Mouse (Mus musculus): ENCODE measurements around the gene Dtl. TPM values are rescaled to one million over a fixed set of nuclear protein-coding genes. Genes with fewer than 3 reads are reported as not detected.

Dtl gene
- polyA plus RNA-seq, 1 experiment from 2014 or later, result 30.8 TPM

- ATAC-seq, result no peak
- Histone ChIP-seq H3K9ac (ENCODE audit: low read depth, low read length) (no peak overlapping the region), H3K9me3 (ENCODE audit: control insufficient read depth, low read length) (no peaks in the 10 kb centered on the region), H3K36me3 (ENCODE audit: control insufficient read depth, insufficient read depth, low read length) (peaks cover 30% of the 10 kb centered on the region), H3K27me3 (replicated peaks; ENCODE audit: control insufficient read depth, insufficient read depth, low read length) (no peaks in the 10 kb centered on the region), H3K4me2 (ENCODE audit: low read depth, low read length) (no peak overlapping the region), H3K27ac (ENCODE audit: low read length) (no peak overlapping the region), H3K4me1 (ENCODE audit: control insufficient read depth, insufficient read depth, low read length) (no peaks in the 10 kb centered on the region), H3K4me3 (ENCODE audit: low read length) (no peak overlapping the region)
- 89% methylated on average over 9 of the region's 9 CpGs for WGBS
These were observed 36.3 kb upstream of the Dtl start for GRCm38 (mm10) chr1:191611686-191612085.

- Histone ChIP-seq H3K4me1 (ENCODE audit: control insufficient read depth, insufficient read depth, low read length) (no peaks in the 10 kb centered on the region), H3K4me3 (ENCODE audit: low read length) (no peak overlapping the region), H3K4me2 (ENCODE audit: low read depth, low read length) (no peak overlapping the region), H3K27ac (ENCODE audit: low read length) (no peak overlapping the region), H3K36me3 (ENCODE audit: control insufficient read depth, insufficient read depth, low read length) (peaks cover 35% of the 10 kb centered on the region), H3K9ac (ENCODE audit: low read depth, low read length) (no peak overlapping the region), H3K9me3 (ENCODE audit: control insufficient read depth, low read length) (no peaks in the 10 kb centered on the region), H3K27me3 (replicated peaks; ENCODE audit: control insufficient read depth, insufficient read depth, low read length) (no peaks in the 10 kb centered on the region)
- 94% methylated on average over 7 of the region's 7 CpGs for WGBS
- ATAC-seq, result no peak
These were observed 35.0 kb upstream of the Dtl start for GRCm38 (mm10) chr1:191610357-191610756.

- H3K9ac ChIP-seq (ENCODE audit: low read depth, low read length), result no peak overlapping the region
- no peaks in the 10 kb centered on the region for H3K27me3 ChIP-seq (replicated peaks; ENCODE audit: control insufficient read depth, insufficient read depth, low read length)
- H3K4me1 ChIP-seq (ENCODE audit: control insufficient read depth, insufficient read depth, low read length), result no peaks in the 10 kb centered on the region
- ATAC-seq, result no peak
- H3K4me2 ChIP-seq (ENCODE audit: low read depth, low read length), result no peak overlapping the region
- peaks cover 40% of the 10 kb centered on the region for H3K36me3 ChIP-seq (ENCODE audit: control insufficient read depth, insufficient read depth, low read length)
- H3K27ac ChIP-seq (ENCODE audit: low read length), result no peak overlapping the region
- WGBS, result 79% methylated on average over 1 of the region's 1 CpGs
- no peaks in the 10 kb centered on the region for H3K9me3 ChIP-seq (ENCODE audit: control insufficient read depth, low read length)
- H3K4me3 ChIP-seq (ENCODE audit: low read length), result no peak overlapping the region
These were observed 34.2 kb upstream of the Dtl start for GRCm38 (mm10) chr1:191609578-191609977.

GRCm38 (mm10) chr1:191609051-191609450 is 33.7 kb upstream of the Dtl start:
- Histone ChIP-seq H3K4me2 (ENCODE audit: low read depth, low read length) (no peak overlapping the region), H3K27me3 (replicated peaks; ENCODE audit: control insufficient read depth, insufficient read depth, low read length) (no peaks in the 10 kb centered on the region), H3K36me3 (ENCODE audit: control insufficient read depth, insufficient read depth, low read length) (peaks cover 36% of the 10 kb centered on the region), H3K27ac (ENCODE audit: low read length) (no peak overlapping the region), H3K9ac (ENCODE audit: low read depth, low read length) (no peak overlapping the region), H3K4me3 (ENCODE audit: low read length) (no peak overlapping the region), H3K4me1 (ENCODE audit: control insufficient read depth, insufficient read depth, low read length) (no peaks in the 10 kb centered on the region), H3K9me3 (ENCODE audit: control insufficient read depth, low read length) (no peaks in the 10 kb centered on the region)
- 92% methylated on average over 6 of the region's 6 CpGs for WGBS
- no peak for ATAC-seq

GRCm38 (mm10) chr1:191604690-191605089 is 29.3 kb upstream of the Dtl start:
- ATAC-seq, result no peak

GRCm38 (mm10) chr1:191599210-191599609 is 23.9 kb upstream of the Dtl start:
- no peak overlapping the region for H3K4me2 ChIP-seq (ENCODE audit: low read depth, low read length)
- H3K9me3 ChIP-seq (ENCODE audit: control insufficient read depth, low read length), result no peaks in the 10 kb centered on the region
- H3K4me3 ChIP-seq (ENCODE audit: low read length), result no peak overlapping the region
- H3K9ac ChIP-seq (ENCODE audit: low read depth, low read length), result no peak overlapping the region
- H3K36me3 ChIP-seq (ENCODE audit: control insufficient read depth, insufficient read depth, low read length), result peaks cover 5% of the 10 kb centered on the region; the same call in 1 of the 2 replicates
- WGBS, result 68% methylated on average over 5 of the region's 5 CpGs
- no peak overlapping the region for H3K27ac ChIP-seq (ENCODE audit: low read length)
- no peaks in the 10 kb centered on the region for H3K27me3 ChIP-seq (replicated peaks; ENCODE audit: control insufficient read depth, insufficient read depth, low read length)
- H3K4me1 ChIP-seq (ENCODE audit: control insufficient read depth, insufficient read depth, low read length), result no peaks in the 10 kb centered on the region
- ATAC-seq, result no peak

More at GRCm38 (mm10) chr1:191604690-191605089, 29.3 kb upstream of the Dtl start:
- WGBS, result 79% methylated on average over 3 of the region's 3 CpGs
- no peaks in the 10 kb centered on the region for H3K27me3 ChIP-seq (replicated peaks; ENCODE audit: control insufficient read depth, insufficient read depth, low read length)
- H3K4me1 ChIP-seq (ENCODE audit: control insufficient read depth, insufficient read depth, low read length), result no peaks in the 10 kb centered on the region
- no peak overlapping the region for H3K27ac ChIP-seq (ENCODE audit: low read length)
- no peak overlapping the region for H3K4me3 ChIP-seq (ENCODE audit: low read length)
- H3K36me3 ChIP-seq (ENCODE audit: control insufficient read depth, insufficient read depth, low read length), result peaks cover 23% of the 10 kb centered on the region
- no peak overlapping the region for H3K9ac ChIP-seq (ENCODE audit: low read depth, low read length)
- H3K9me3 ChIP-seq (ENCODE audit: control insufficient read depth, low read length), result no peaks in the 10 kb centered on the region
- no peak overlapping the region for H3K4me2 ChIP-seq (ENCODE audit: low read depth, low read length)

GRCm38 (mm10) chr1:191596076-191596475 is 20.7 kb upstream of the Dtl start:
- H3K27me3 ChIP-seq (replicated peaks; ENCODE audit: control insufficient read depth, insufficient read depth, low read length), result no peaks in the 10 kb centered on the region
- no peak overlapping the region for H3K27ac ChIP-seq (ENCODE audit: low read length)
- no peaks in the 10 kb centered on the region for H3K4me1 ChIP-seq (ENCODE audit: control insufficient read depth, insufficient read depth, low read length)
- peaks cover 5% of the 10 kb centered on the region; the same call in 1 of the 2 replicates for H3K36me3 ChIP-seq (ENCODE audit: control insufficient read depth, insufficient read depth, low read length)
- H3K9ac ChIP-seq (ENCODE audit: low read depth, low read length), result no peak overlapping the region
- no peak overlapping the region for H3K4me2 ChIP-seq (ENCODE audit: low read depth, low read length)
- H3K4me3 ChIP-seq (ENCODE audit: low read length), result no peak overlapping the region
- WGBS, result 94% methylated on average over 8 of the region's 8 CpGs
- H3K9me3 ChIP-seq (ENCODE audit: control insufficient read depth, low read length), result no peaks in the 10 kb centered on the region
- no peak for ATAC-seq

- no peak overlapping the region for H3K4me3 ChIP-seq (ENCODE audit: low read length)
- H3K27ac ChIP-seq (ENCODE audit: low read length), result no peak overlapping the region
- 86% methylated on average over 12 of the region's 12 CpGs for WGBS
- no peaks in the 10 kb centered on the region for H3K27me3 ChIP-seq (replicated peaks; ENCODE audit: control insufficient read depth, insufficient read depth, low read length)
- no peak overlapping the region for H3K4me2 ChIP-seq (ENCODE audit: low read depth, low read length)
- no peaks in the 10 kb centered on the region for H3K4me1 ChIP-seq (ENCODE audit: control insufficient read depth, insufficient read depth, low read length)
- no peak overlapping the region for H3K9ac ChIP-seq (ENCODE audit: low read depth, low read length)
- no peak for ATAC-seq
- H3K36me3 ChIP-seq (ENCODE audit: control insufficient read depth, insufficient read depth, low read length), result peaks cover 16% of the 10 kb centered on the region
- H3K9me3 ChIP-seq (ENCODE audit: control insufficient read depth, low read length), result no peaks in the 10 kb centered on the region
These were observed 16.8 kb upstream of the Dtl start for GRCm38 (mm10) chr1:191592016-191592720.

- no peak for ATAC-seq
- WGBS, result 93% methylated on average over 2 of the region's 2 CpGs
- Histone ChIP-seq H3K4me3 (ENCODE audit: low read length) (no peak overlapping the region), H3K4me1 (ENCODE audit: control insufficient read depth, insufficient read depth, low read length) (no peaks in the 10 kb centered on the region), H3K9me3 (ENCODE audit: control insufficient read depth, low read length) (no peaks in the 10 kb centered on the region), H3K36me3 (ENCODE audit: control insufficient read depth, insufficient read depth, low read length) (peaks cover 18% of the 10 kb centered on the region), H3K27ac (ENCODE audit: low read length) (no peak overlapping the region), H3K4me2 (ENCODE audit: low read depth, low read length) (no peak overlapping the region), H3K9ac (ENCODE audit: low read depth, low read length) (no peak overlapping the region), H3K27me3 (replicated peaks; ENCODE audit: control insufficient read depth, insufficient read depth, low read length) (no peaks in the 10 kb centered on the region)
These were observed 13.4 kb upstream of the Dtl start for GRCm38 (mm10) chr1:191588749-191589148.

- H3K4me2 ChIP-seq (ENCODE audit: low read depth, low read length), result no peak overlapping the region
- H3K9ac ChIP-seq (ENCODE audit: low read depth, low read length), result no peak overlapping the region
- WGBS, result 95% methylated on average over 3 of the region's 3 CpGs
- H3K4me1 ChIP-seq (ENCODE audit: control insufficient read depth, insufficient read depth, low read length), result no peaks in the 10 kb centered on the region
- no peaks in the 10 kb centered on the region for H3K27me3 ChIP-seq (replicated peaks; ENCODE audit: control insufficient read depth, insufficient read depth, low read length)
- peaks cover 27% of the 10 kb centered on the region for H3K36me3 ChIP-seq (ENCODE audit: control insufficient read depth, insufficient read depth, low read length)
- no peak for ATAC-seq
- H3K4me3 ChIP-seq (ENCODE audit: low read length), result no peak overlapping the region
- no peaks in the 10 kb centered on the region for H3K9me3 ChIP-seq (ENCODE audit: control insufficient read depth, low read length)
- H3K27ac ChIP-seq (ENCODE audit: low read length), result no peak overlapping the region
These were observed 11.7 kb upstream of the Dtl start for GRCm38 (mm10) chr1:191587062-191587461.

Data from intestine, embryonic 16.5 days (tissue).